In genomic region chr8:126481494-126482347, GRCm38 (mm10) we compare ENCODE assay signal across 8 mouse cellular contexts. TPM values are rescaled to one million over a fixed set of nuclear protein-coding genes. Genes with fewer than 3 reads are reported as not detected.
DNase-seq lines count a peak whose midpoint lies in the region; ATAC-seq and TF ChIP-seq lines count a peak whose summit lies in the region.

No protein-coding gene starts in this region.

- dilution Hi-C loops in CH12.LX (cut with MboI; ENCODE audit: extremely low pct_ligation_motif_present, extremely low pct_unique_long_range_greater_than_20kb, low sequenced_read_pairs) = loop anchor here (25.0 kb wide), 1 partner anchor 431 kb away; no protein-coding TSS in a partner anchor

- WGBS in kidney, postnatal 0 days = 37% methylated on average over 8 of the region's 8 CpGs
- 40% methylated on average over 8 of the region's 8 CpGs for WGBS in liver, postnatal 0 days (ENCODE audit: insufficient replicate concordance)

- H3K36me3 ChIP-seq in CH12.LX (replicated peaks in 1 of 2; ENCODE audit: control insufficient read depth in 1 of 2, insufficient read depth in 1 of 2, low read length in 1 of 2) = no peaks in the 10 kb centered on the region
- no peaks in the 10 kb centered on the region for H3K36me3 ChIP-seq in kidney, postnatal 0 days (ENCODE audit: insufficient read depth, low read length)
- H3K36me3 ChIP-seq in liver, postnatal 0 days (replicated peaks; ENCODE audit: insufficient read depth, low read length) = no peaks in the 10 kb centered on the region

- peak; percentile 77 for TF ChIP-seq RAD21 in CH12.LX (IDR thresholded peaks at IDR 0.05; ENCODE audit: low read depth, low read length)

- peak; percentile 58 to 83 for TF ChIP-seq CTCF in CH12.LX (conservative IDR thresholded peaks at IDR 0.05 in 1 of 2, IDR thresholded peaks at IDR 0.05 in 1 of 2; ENCODE audit: low read depth in 2 of 2, low read length in 2 of 2)
- TF ChIP-seq CTCF in kidney, postnatal 0 days (IDR thresholded peaks at IDR 0.05; ENCODE audit: low read depth) = peak; percentile 83
- peak; percentile 72 for TF ChIP-seq CTCF in liver, postnatal 0 days (IDR thresholded peaks at IDR 0.05; ENCODE audit: low read depth)

- ATAC-seq in kidney, postnatal 0 days (replicated peaks; ENCODE audit: low FRiP score, low read depth) = peak; percentile 52
- peak; percentile 38; the same call in 1 of the 2 replicates for ATAC-seq in liver, postnatal 0 days

- no peak overlapping the region for H3K4me2 ChIP-seq in CH12.LX (ENCODE audit: insufficient read depth, low read depth, poor library complexity, severe bottlenecking)
- no peak overlapping the region for H3K4me2 ChIP-seq in kidney, postnatal 0 days (ENCODE audit: low read length)
- no peak overlapping the region for H3K4me2 ChIP-seq in liver, postnatal 0 days (ENCODE audit: low read depth, low read length)

- peak overlapping the region in 1 of 3 experiments; percentile 11 for H3K4me3 ChIP-seq in CH12.LX (replicated peaks in 1 of 3; ENCODE audit: low read depth in 2 of 3, low read length in 2 of 3, poor library complexity in 1 of 3)
- no peak overlapping the region for H3K4me3 ChIP-seq in kidney, postnatal 0 days (replicated peaks; ENCODE audit: low read depth, low read length)
- H3K4me3 ChIP-seq in liver, postnatal 0 days (ENCODE audit: low read depth, low read length) = no peak overlapping the region

- in situ Hi-C loops in CH12.LX (cut with MboI; ENCODE audit: low pct_ligation_motif_present, low pct_unique_long_range_greater_than_20kb, low sequenced_read_pairs) = loop anchor here (25.0 kb wide), 2 partner anchors 519 to 656 kb away; no protein-coding TSS in a partner anchor

- no peak for TF ChIP-seq EP300 in CH12.LX (IDR thresholded peaks at IDR 0.05; ENCODE audit: low read length)
- no peak for TF ChIP-seq EP300 in liver, postnatal 0 days (IDR thresholded peaks at IDR 0.05; ENCODE audit: low read depth)

- H3K4me1 ChIP-seq in CH12.LX (ENCODE audit: control insufficient read depth in 1 of 2, insufficient read depth in 2 of 2) = peaks cover 4 to 6% of the 10 kb centered on the region in 2 experiments
- no peaks in the 10 kb centered on the region for H3K4me1 ChIP-seq in kidney, postnatal 0 days (replicated peaks; ENCODE audit: insufficient read depth, low read length)
- 0 out of 2 replicates have a peak, but pooled peaks cover 2% of the 10 kb centered on the region for H3K4me1 ChIP-seq in liver, postnatal 0 days (ENCODE audit: insufficient read depth)

- peaks cover 5% of the 10 kb centered on the region for H3K27me3 ChIP-seq in CH12.LX (replicated peaks)
- H3K27me3 ChIP-seq in kidney, postnatal 0 days (ENCODE audit: insufficient read depth, low read length) = no peaks in the 10 kb centered on the region
- H3K27me3 ChIP-seq in liver, postnatal 0 days (ENCODE audit: insufficient read depth, low read length) = no peaks in the 10 kb centered on the region

- H3K79me2 ChIP-seq in CH12.LX (replicated peaks; ENCODE audit: control insufficient read depth, extremely low read depth, insufficient read depth, poor library complexity, severe bottlenecking) = no peaks in the 10 kb centered on the region

- intact Hi-C loops in gastrocnemius, postnatal 14 days (cut with DNase I; ENCODE audit: low total_unique reads) = no loop called here

- H3K9me3 ChIP-seq in CH12.LX (replicated peaks; ENCODE audit: low read length) = no peaks in the 10 kb centered on the region
- no peaks in the 10 kb centered on the region for H3K9me3 ChIP-seq in kidney, postnatal 0 days (replicated peaks; ENCODE audit: low read length)
- no peaks in the 10 kb centered on the region for H3K9me3 ChIP-seq in liver, postnatal 0 days (ENCODE audit: low read length)

- no peak overlapping the region for H3K27ac ChIP-seq in CH12.LX (ENCODE audit: insufficient read depth, low read depth)
- H3K27ac ChIP-seq in kidney, postnatal 0 days = no peak overlapping the region
- H3K27ac ChIP-seq in liver, postnatal 0 days (ENCODE audit: low read depth) = no peak overlapping the region

- TF ChIP-seq POLR2A in CH12.LX (IDR thresholded peaks at IDR 0.05; ENCODE audit: low read depth, low read length) = no peak

- peak; percentile 59 for DNase-seq in adrenal gland, adult 2 months
- no peak for DNase-seq in adrenal gland, adult 8-10 months
- DNase-seq in CH12.LX (ENCODE audit: extremely low read depth) = peak; percentile 81
- DNase-seq in cerebellum, postnatal 25 days = peak; percentile 58 to 81
- peak; percentile 33 for DNase-seq in gastrocnemius, postnatal 14 days
- peak; percentile 86 for DNase-seq in kidney, postnatal 0 days (ENCODE audit: low spot score)
- DNase-seq in liver, postnatal 0 days = peak; percentile 67
- DNase-seq in retina, adult 2 months (ENCODE audit: low read depth, low spot score) = peak; percentile 33

- H3K9ac ChIP-seq in CH12.LX (ENCODE audit: insufficient read depth, low read depth) = no peak overlapping the region
- no peak overlapping the region for H3K9ac ChIP-seq in kidney, postnatal 0 days (ENCODE audit: low read depth, low read length)
- no peak overlapping the region for H3K9ac ChIP-seq in liver, postnatal 0 days (replicated peaks)

TF ChIP-seq in CH12.LX, 34 proteins besides CTCF, POLR2A, EP300 and RAD21:
- TF ChIP-seq CHD1 (IDR thresholded peaks at IDR 0.05; ENCODE audit: low read depth, low read length) (no peak), SMC3 (IDR thresholded peaks at IDR 0.05; ENCODE audit: low read depth, low read length) (peak; percentile 62), ZMIZ1 (IDR thresholded peaks at IDR 0.05; ENCODE audit: low read depth, low read length) (no peak), JUND (conservative IDR thresholded peaks at IDR 0.05; ENCODE audit: low read depth, low read length) (no peak), IRF4 (IDR thresholded peaks at IDR 0.05; ENCODE audit: low read depth, low read length) (0 out of 2 replicates have a peak, but pooled peaks have one; percentile 8), ZC3H11A (IDR thresholded peaks at IDR 0.05; ENCODE audit: low read depth, low read length) (no peak; the same call in 1 of the 2 replicates), KAT2A (IDR thresholded peaks at IDR 0.05; ENCODE audit: insufficient replicate concordance, low read length) (no peak)

RNA-seq across cellular contexts. Expression of gene Tarbp1, which starts 6.9 kb away (rescaled TPM):
- total RNA-seq in adrenal gland, adult 2 months (2021) = 1 to 10 TPM; 4.8 to 5.0 TPM
- 3.8 and 4.1 TPM in 2 replicates for polyA plus RNA-seq in adrenal gland, adult 2 months (2012; rRNA removed)
- 1 to 10 TPM; 6.3 to 7.9 (median 7.8) TPM for total RNA-seq in adrenal gland, adult 8-10 months (2022)
- total RNA-seq in CH12.LX (2012; rRNA removed) (10.4 and 11.5 TPM in 2 replicates), CH12.LX (2014; rRNA removed) (10.2 and 10.3 TPM in 2 replicates)
- 9.7 and 10.7 TPM in 2 replicates for polyA plus RNA-seq in CH12.LX (2012; ENCODE audit: insufficient read length, low read depth)
- total RNA-seq in gastrocnemius, postnatal 14 days (2021) = 1 to 10 TPM; 4.9 to 5.6 TPM
- 2.6 and 3.3 TPM in 2 replicates for polyA plus RNA-seq in kidney, postnatal 0 days (2015; fragmentation: Nextera tagmentation; extraction: Ambion mirVana)
- polyA plus RNA-seq in liver, postnatal 0 days (2015; fragmentation: Nextera tagmentation; extraction: Ambion mirVana) = 0.82 and 1.1 TPM in 2 replicates

RNA-seq across cellular contexts. Expression of gene Coa6, which starts 59.4 kb away (rescaled TPM):
- total RNA-seq in adrenal gland, adult 2 months (2021) = 10 to 100 TPM; 25.5 to 37.6 TPM
- 62.6 and 75.9 TPM in 2 replicates for polyA plus RNA-seq in adrenal gland, adult 2 months (2012; rRNA removed)
- 10 to 100 TPM; 21.1 to 35.0 (median 23.5) TPM for total RNA-seq in adrenal gland, adult 8-10 months (2022)
- 29.1 and 29.8 TPM in 2 replicates for total RNA-seq in CH12.LX (2012; rRNA removed)
- 30.3 and 36.5 TPM in 2 replicates for total RNA-seq in CH12.LX (2014; rRNA removed)
- polyA plus RNA-seq in CH12.LX (2012; ENCODE audit: insufficient read length, low read depth) = 26.1 and 26.6 TPM in 2 replicates
- 10 to 100 TPM; 15.3 to 15.6 TPM for total RNA-seq in gastrocnemius, postnatal 14 days (2021)
- polyA plus RNA-seq in kidney, postnatal 0 days (2015; fragmentation: Nextera tagmentation; extraction: Ambion mirVana) = 92.5 and 102 TPM in 2 replicates
- 81.0 and 97.6 TPM in 2 replicates for polyA plus RNA-seq in liver, postnatal 0 days (2015; fragmentation: Nextera tagmentation; extraction: Ambion mirVana)
